Mouse (Mus musculus) hindbrain, embryonic 12.5 days (tissue): ENCODE results near the gene Fchsd2. TPM values are rescaled to one million over a fixed set of nuclear protein-coding genes. Genes with fewer than 3 reads are reported as not detected.

Source experiments
- ATAC-seq: fragments of 200-750 bp; cut with Nextera tagmentation; 2 replicates; pipeline ENCODE4 v1.8.0; 2017; ENCODE audit warnings: moderate TSS enrichment; ENCODE audit not compliant: low FRiP score
- H3K27ac ChIP-seq: fragments of 300-500 bp; sonication (generic); 2 replicates; pipeline ENCODE4 v1.5.1; 2016; ENCODE audit warnings: mild to moderate bottlenecking
- H3K27me3 ChIP-seq: fragments of 300-500 bp; sonication (generic); 2 replicates; pipeline ENCODE4 v1.6.1; 2016; ENCODE audit warnings: mild to moderate bottlenecking
- H3K36me3 ChIP-seq: fragments of 300-500 bp; sonication (generic); 2 replicates; pipeline ENCODE4 v1.6.1; 2016; ENCODE audit warnings: mild to moderate bottlenecking
- H3K4me1 ChIP-seq: fragments of 300-500 bp; sonication (generic); 2 replicates; pipeline ENCODE4 v1.6.1; 2016
- H3K4me2 ChIP-seq: fragments of 300-500 bp; sonication (generic); replicated peaks from 2 replicates; pipeline ENCODE4 v1.6.1; 2016; ENCODE audit warnings: mild to moderate bottlenecking
- H3K4me3 ChIP-seq: fragments of 300-500 bp; sonication (generic); 2 replicates; pipeline ENCODE4 v1.5.1; 2016; ENCODE audit warnings: mild to moderate bottlenecking
- H3K9ac ChIP-seq: fragments of 300-500 bp; sonication (generic); 2 replicates; pipeline ENCODE4 v1.6.1; 2016; ENCODE audit warnings: mild to moderate bottlenecking, moderate library complexity
- H3K9me3 ChIP-seq: fragments of 300-500 bp; sonication (generic); replicated peaks from 2 replicates; pipeline ENCODE4 v1.6.1; 2016; ENCODE audit warnings: mild to moderate bottlenecking
- WGBS: fragments of 180-500 bp; shearing (Covaris S2); methylation state at CpG from one replicate; pipeline ENCODE4 v1.1.7; 2016; 5-methylcytosine and 5-hydroxymethylcytosine counted together
- polyA plus RNA-seq: library from polyadenylated mRNA; unstranded; fragments of >200 nt; fragmentation: Nextera tagmentation; extraction: Ambion mirVana; gene quantifications from 2 replicates; pipeline ENCODE4 v1.2.1, GENCODE M21; 2016

Gene Fchsd2
- 40.0 and 40.5 TPM in 2 replicates for polyA plus RNA-seq

DNA sequence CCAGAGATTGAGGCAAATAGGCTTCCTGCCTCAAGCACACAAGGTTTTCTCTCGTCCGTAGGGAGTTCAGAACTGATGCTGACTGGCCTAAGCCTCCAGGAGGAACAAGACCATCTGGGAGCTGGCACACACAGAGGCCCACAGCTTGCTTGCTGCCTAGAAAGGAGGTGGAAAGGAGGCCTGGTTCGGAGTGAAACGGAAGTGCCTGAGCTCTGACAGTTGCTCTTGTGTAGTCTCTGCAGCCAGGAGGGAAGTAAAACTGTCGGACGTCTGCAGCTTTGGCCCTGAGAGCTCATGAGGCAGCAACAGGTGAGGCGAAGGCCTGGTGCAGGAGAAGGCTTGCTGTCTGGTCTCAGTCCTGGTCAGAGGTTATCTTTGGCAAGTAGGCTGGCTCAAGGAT is at the start of gene Fchsd2:
Gene Fchsd2, plus strand, starts transcription at position 246 of the 400 bp plus-strand sequence.
- Histone ChIP-seq H3K4me3 (no peak within 1 kb of the TSS), H3K27ac (no peak within 1 kb of the TSS), H3K36me3 (no peaks in the 10 kb centered on the region), H3K4me1 (no peaks in the 10 kb centered on the region), H3K9ac (no peak within 1 kb of the TSS), H3K9me3 (no peaks in the 10 kb centered on the region), H3K4me2 (no peak within 1 kb of the TSS), H3K27me3 (no peaks in the 10 kb centered on the region)
- WGBS: 81% methylated on average over 7 of the region's 7 CpGs
- no peak for ATAC-seq

DNA sequence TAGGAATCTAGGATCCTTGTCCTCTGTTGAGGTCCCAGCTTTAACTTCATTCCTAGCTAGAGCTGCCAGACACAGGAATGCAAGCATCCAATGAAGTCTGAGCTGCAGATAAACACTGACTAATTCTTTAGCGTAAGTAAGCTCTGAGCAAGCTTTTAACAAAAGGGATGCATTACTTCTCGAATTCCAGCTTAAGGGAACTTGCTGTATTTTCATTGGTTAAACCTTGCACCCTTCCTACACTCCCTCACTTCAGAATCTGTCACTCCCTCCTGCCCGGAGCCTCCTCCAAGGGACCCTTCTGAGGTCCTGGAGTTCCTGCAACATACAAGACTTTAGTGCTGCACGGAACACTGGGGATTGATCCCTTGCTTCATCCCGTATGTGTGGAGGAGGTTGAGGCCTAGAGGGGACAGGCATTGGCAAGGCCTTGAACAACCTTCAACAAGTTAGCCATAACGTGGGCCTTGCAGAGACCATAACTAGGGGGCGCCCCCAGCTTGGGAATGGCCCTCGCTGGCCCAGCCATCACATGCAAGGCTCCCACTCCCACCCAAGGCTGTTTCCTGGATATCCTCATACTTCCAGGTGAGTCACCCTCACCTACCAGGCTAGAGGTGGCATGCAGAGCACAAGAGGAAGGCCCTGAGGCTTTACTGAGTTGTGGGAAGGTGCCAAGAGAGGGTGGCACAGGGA is 48.7 kb upstream of the Fchsd2 start:
- no peak overlapping the region for H3K4me3 ChIP-seq
- no peak overlapping the region for H3K4me2 ChIP-seq
- H3K27ac ChIP-seq: no peak overlapping the region
- no peaks in the 10 kb centered on the region for H3K9me3 ChIP-seq
- peaks cover 9% of the 10 kb centered on the region for H3K4me1 ChIP-seq
- no peak overlapping the region for H3K9ac ChIP-seq
- no peaks in the 10 kb centered on the region for H3K36me3 ChIP-seq
- no peak for ATAC-seq
- H3K27me3 ChIP-seq: peaks cover 4% of the 10 kb centered on the region; the same call in 1 of the 2 replicates
- 66% methylated on average over 8 of the region's 8 CpGs for WGBS

DNA sequence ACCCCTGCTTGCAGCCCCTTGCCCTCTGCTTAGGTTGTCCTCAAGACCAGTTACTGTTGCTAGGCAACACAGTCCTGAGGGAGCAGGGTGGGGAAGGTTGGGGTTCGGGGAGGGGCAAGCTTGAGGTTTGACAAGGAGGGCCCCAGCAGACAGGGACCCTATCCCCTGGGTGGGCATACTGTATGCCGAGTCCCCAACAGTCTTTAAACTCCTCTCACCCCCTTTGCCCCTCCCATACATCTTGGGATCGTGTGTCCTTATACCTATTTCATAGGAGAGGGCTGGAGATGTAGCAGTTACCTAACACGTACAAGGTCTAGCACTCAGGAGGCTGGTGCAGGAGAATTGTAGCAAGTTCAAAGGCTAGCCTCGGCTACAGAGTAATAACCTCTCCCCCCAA is 44.4 kb upstream of the Fchsd2 start:
- H3K4me3 ChIP-seq: no peak overlapping the region
- no peak overlapping the region for H3K27ac ChIP-seq
- WGBS: 72% methylated on average over 5 of the region's 5 CpGs
- H3K4me1 ChIP-seq: peaks cover 4% of the 10 kb centered on the region
- no peaks in the 10 kb centered on the region for H3K9me3 ChIP-seq
- H3K4me2 ChIP-seq: no peak overlapping the region
- no peaks in the 10 kb centered on the region for H3K36me3 ChIP-seq
- ATAC-seq: no peak
- H3K27me3 ChIP-seq: no peaks in the 10 kb centered on the region; the same call in 1 of the 2 replicates
- H3K9ac ChIP-seq: no peak overlapping the region

GRCm38 (mm10) chr7:101049326-101050087 is 43.2 kb upstream of the Fchsd2 start:
- Histone ChIP-seq H3K9ac (no peak overlapping the region), H3K36me3 (no peaks in the 10 kb centered on the region), H3K27me3 (no peaks in the 10 kb centered on the region; the same call in 1 of the 2 replicates), H3K4me2 (no peak overlapping the region), H3K9me3 (no peaks in the 10 kb centered on the region), H3K27ac (no peak overlapping the region), H3K4me1 (peaks cover 4% of the 10 kb centered on the region), H3K4me3 (no peak overlapping the region)
- 83% methylated on average over 7 of the region's 7 CpGs for WGBS
- no peak for ATAC-seq

DNA sequence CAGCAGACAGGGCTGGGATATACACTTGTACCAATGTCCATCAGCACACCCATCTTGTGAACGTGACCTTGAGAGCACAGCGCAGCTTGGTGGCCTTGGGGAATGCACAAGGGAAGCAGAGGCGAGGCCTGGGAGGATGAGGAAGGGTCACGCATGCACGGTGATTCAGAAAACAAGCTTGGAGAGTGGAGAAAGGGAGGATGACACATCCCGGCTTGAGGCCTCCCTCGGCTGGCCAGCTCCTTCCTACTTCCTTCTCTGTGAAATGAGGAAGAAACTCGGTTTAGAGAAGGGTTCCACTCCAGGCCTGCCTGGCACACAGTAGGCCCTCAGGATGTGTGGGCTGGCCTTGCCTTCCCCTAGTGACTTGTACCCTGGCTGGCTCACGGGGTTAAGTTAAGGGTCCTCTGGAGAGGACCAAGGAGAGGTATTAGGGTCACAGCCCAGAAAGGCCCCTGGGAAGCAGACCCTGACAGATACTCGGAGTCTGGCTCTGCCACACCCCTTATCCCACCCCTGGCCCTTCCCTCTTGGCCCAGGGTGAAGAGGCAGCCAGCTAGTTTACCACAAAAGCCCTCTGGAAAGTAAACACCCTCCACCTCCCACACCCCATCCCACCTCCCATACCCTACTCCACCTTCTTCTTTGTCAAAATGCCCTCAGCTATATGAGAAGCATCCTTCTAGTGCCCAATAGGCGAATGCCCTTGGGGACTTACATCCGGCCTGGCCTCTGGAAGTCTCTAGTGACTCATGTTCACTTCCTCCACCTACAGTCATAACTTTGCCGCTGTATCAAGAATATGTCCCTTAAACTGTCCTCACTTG is 41.7 kb upstream of the Fchsd2 start:
- peak; percentile 18; the same call in 1 of the 2 replicates for ATAC-seq
- peaks cover 4% of the 10 kb centered on the region for H3K4me1 ChIP-seq
- no peaks in the 10 kb centered on the region for H3K9me3 ChIP-seq
- no peak overlapping the region for H3K27ac ChIP-seq
- no peaks in the 10 kb centered on the region for H3K27me3 ChIP-seq
- H3K9ac ChIP-seq: no peak overlapping the region
- no peaks in the 10 kb centered on the region for H3K36me3 ChIP-seq
- 69% methylated on average over 13 of the region's 13 CpGs for WGBS
- H3K4me2 ChIP-seq: no peak overlapping the region
- H3K4me3 ChIP-seq: no peak overlapping the region

- H3K9ac ChIP-seq: no peak overlapping the region
These were observed 41.0 kb upstream of the Fchsd2 start for GRCm38 (mm10) chr7:101051551-101052221.

GRCm38 (mm10) chr7:101053136-101053535 is 39.5 kb upstream of the Fchsd2 start:
- H3K4me1 ChIP-seq: peaks cover 5% of the 10 kb centered on the region
- H3K9me3 ChIP-seq: no peaks in the 10 kb centered on the region
- no peak for ATAC-seq
- H3K4me2 ChIP-seq: no peak overlapping the region
- no peaks in the 10 kb centered on the region for H3K27me3 ChIP-seq
- no peak overlapping the region for H3K9ac ChIP-seq
- WGBS: 58% methylated on average over 2 of the region's 2 CpGs
- no peak overlapping the region for H3K27ac ChIP-seq
- no peak overlapping the region for H3K4me3 ChIP-seq
- H3K36me3 ChIP-seq: no peaks in the 10 kb centered on the region

More at GRCm38 (mm10) chr7:101051551-101052221, 41.0 kb upstream of the Fchsd2 start:
- ATAC-seq: peak; percentile 52; the same call in 1 of the 2 replicates
- H3K4me1 ChIP-seq: peaks cover 4% of the 10 kb centered on the region
- no peaks in the 10 kb centered on the region for H3K36me3 ChIP-seq
- H3K4me2 ChIP-seq: no peak overlapping the region
- no peak overlapping the region for H3K27ac ChIP-seq
- 19% methylated on average over 11 of the region's 11 CpGs for WGBS
- H3K4me3 ChIP-seq: no peak overlapping the region
- no peaks in the 10 kb centered on the region for H3K27me3 ChIP-seq
- H3K9me3 ChIP-seq: no peaks in the 10 kb centered on the region

GRCm38 (mm10) chr7:101057309-101057708 is 35.4 kb upstream of the Fchsd2 start:
- Histone ChIP-seq H3K4me2 (no peak overlapping the region), H3K27ac (no peak overlapping the region), H3K36me3 (no peaks in the 10 kb centered on the region), H3K9ac (no peak overlapping the region), H3K4me3 (no peak overlapping the region), H3K4me1 (peaks cover 3% of the 10 kb centered on the region), H3K9me3 (no peaks in the 10 kb centered on the region), H3K27me3 (peaks cover 3% of the 10 kb centered on the region; the same call in 1 of the 2 replicates)
- WGBS: 61% methylated on average over 4 of the region's 4 CpGs
- no peak for ATAC-seq

DNA sequence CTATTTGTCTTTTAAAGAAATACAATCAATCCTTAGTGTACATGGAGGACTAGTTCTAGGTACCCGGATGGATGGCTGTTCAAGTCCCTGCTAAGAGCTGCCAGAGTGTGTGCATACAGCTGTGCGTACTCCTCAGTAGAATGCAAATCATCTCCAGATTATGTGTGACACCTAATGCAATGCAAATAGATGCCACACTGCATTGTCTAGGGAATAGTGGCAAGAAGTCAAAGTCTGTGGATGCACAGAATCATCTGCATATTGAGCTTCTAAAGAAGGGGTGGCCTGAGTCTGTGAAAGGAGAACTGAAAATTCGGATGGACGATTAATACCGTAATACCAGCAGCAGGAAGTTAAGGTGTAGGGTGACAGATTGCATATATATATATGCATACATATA is 33.5 kb upstream of the Fchsd2 start:
- peaks cover 3% of the 10 kb centered on the region for H3K4me1 ChIP-seq
- WGBS: 61% methylated on average over 5 of the region's 5 CpGs
- H3K27me3 ChIP-seq: peaks cover 4% of the 10 kb centered on the region; the same call in 1 of the 2 replicates
- no peaks in the 10 kb centered on the region for H3K9me3 ChIP-seq
- H3K9ac ChIP-seq: no peak overlapping the region
- peak; percentile 48; the same call in 1 of the 2 replicates for ATAC-seq
- no peak overlapping the region for H3K27ac ChIP-seq
- no peaks in the 10 kb centered on the region for H3K36me3 ChIP-seq
- H3K4me2 ChIP-seq: no peak overlapping the region
- no peak overlapping the region for H3K4me3 ChIP-seq

DNA sequence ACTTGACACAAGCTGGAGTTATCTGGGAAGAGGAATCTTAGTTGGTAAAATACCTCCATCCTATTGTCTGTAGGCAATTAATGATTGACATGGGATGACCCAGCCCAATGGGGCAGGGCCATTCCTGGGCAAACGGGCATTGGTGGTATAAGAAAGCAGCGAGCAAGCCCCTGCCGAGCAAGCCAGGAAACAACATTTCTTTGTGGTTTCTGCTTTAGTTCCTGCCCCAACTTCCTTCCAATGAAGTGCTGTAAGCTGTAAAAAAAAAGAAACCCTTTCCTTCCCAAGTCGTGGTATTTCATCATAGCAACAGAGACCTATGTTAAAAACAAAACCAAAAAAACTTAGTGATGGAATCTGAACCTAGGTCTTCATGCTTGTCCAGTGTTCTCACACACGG is 32.2 kb upstream of the Fchsd2 start:
- 61% methylated on average over 5 of the region's 5 CpGs for WGBS
- no peaks in the 10 kb centered on the region for H3K36me3 ChIP-seq
- no peak overlapping the region for H3K4me3 ChIP-seq
- H3K27ac ChIP-seq: no peak overlapping the region
- no peak overlapping the region for H3K9ac ChIP-seq
- H3K27me3 ChIP-seq: peaks cover 4% of the 10 kb centered on the region; the same call in 1 of the 2 replicates
- peaks cover 3% of the 10 kb centered on the region for H3K4me1 ChIP-seq
- H3K9me3 ChIP-seq: no peaks in the 10 kb centered on the region
- H3K4me2 ChIP-seq: no peak overlapping the region
- no peak for ATAC-seq

- H3K4me2 ChIP-seq: peak overlapping the region; percentile 14; the same call in 1 of the 2 replicates
- no peak for ATAC-seq
- peaks cover 3% of the 10 kb centered on the region for H3K4me1 ChIP-seq
- no peak overlapping the region for H3K9ac ChIP-seq
- H3K9me3 ChIP-seq: no peaks in the 10 kb centered on the region
- peaks cover 4% of the 10 kb centered on the region; the same call in 1 of the 2 replicates for H3K27me3 ChIP-seq
- no peak overlapping the region for H3K27ac ChIP-seq
- WGBS: 9% methylated on average over 17 of the region's 17 CpGs
- H3K4me3 ChIP-seq: no peak overlapping the region
- H3K36me3 ChIP-seq: no peaks in the 10 kb centered on the region
These were observed 31.3 kb upstream of the Fchsd2 start for GRCm38 (mm10) chr7:101061381-101061780.
